In the genomic region with DNA sequence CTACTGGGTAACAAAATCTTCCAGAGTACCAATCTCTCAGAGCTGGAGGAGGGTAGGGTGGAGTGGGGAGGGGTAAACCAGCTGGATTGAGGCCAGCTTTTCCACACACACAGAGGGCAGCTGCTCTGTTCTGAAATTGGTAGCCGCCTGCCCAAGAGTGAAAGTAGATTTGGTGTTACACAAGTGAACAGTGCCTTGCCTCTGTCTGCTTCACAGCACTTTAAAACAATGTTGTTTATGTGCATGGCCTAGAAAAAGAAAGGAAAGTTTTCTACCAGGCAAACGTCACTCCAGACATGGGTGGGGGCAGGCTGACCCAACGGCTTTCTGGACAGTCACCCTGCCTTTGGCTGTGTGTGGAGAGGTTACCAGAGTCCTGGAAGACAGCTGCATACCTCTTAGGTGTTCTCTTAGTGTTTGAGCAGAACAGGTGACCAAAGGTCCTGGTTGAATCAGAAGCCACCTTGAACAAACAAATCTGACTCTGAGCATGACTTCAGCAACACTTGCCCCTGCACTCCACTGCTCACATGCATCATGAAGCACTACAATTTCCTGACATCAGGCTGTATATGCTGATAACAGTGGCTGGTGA, we compare ENCODE assay signal across 10 mouse cellular contexts. TPM values are rescaled to one million over a fixed set of nuclear protein-coding genes. Genes with fewer than 3 reads are reported as not detected.
A peak's percentile ranks its signal among the peaks of the same experiment; 100 is the strongest.
DNase-seq lines count a peak whose midpoint lies in the region; ATAC-seq and TF ChIP-seq lines count a peak whose summit lies in the region.
"Had no signal": no experiment of that assay in that cellular context is flagged by ENCODE, and none has a peak within 500 bp of the region (broad histone marks: within the 10 kb centered on the region; RNA-seq: fewer than 3 reads in every experiment).

No protein-coding gene starts in this region.

- 0 out of 2 replicates have a peak, but pooled peaks cover 4% of the 10 kb centered on the region for H3K4me1 ChIP-seq in hindbrain, embryonic 15.5 days (replicated peaks)
- 0 out of 2 replicates have a peak, but pooled peaks cover 3% of the 10 kb centered on the region for H3K4me1 ChIP-seq in hindbrain, embryonic 12.5 days
- 0 out of 2 replicates have a peak, but pooled peaks cover 3% of the 10 kb centered on the region for H3K4me1 ChIP-seq in intestine, postnatal 0 days (replicated peaks; ENCODE audit: control insufficient read depth, insufficient read depth, low read length)

- no peaks in the 10 kb centered on the region for H3K9me3 ChIP-seq in hindbrain, embryonic 15.5 days
- no peaks in the 10 kb centered on the region for H3K9me3 ChIP-seq in hindbrain, embryonic 12.5 days (replicated peaks)
- H3K9me3 ChIP-seq in intestine, postnatal 0 days (ENCODE audit: control insufficient read depth) = no peaks in the 10 kb centered on the region
- H3K9me3 ChIP-seq: heart, embryonic 15.5 days had no signal

- 60% methylated on average over 3 of the region's 3 CpGs for WGBS in hindbrain, embryonic 15.5 days
- WGBS in hindbrain, embryonic 12.5 days = 65% methylated on average over 3 of the region's 3 CpGs
- WGBS in intestine, postnatal 0 days = 25% methylated on average over 3 of the region's 3 CpGs

- H3K4me2 ChIP-seq in hindbrain, embryonic 15.5 days = no peak overlapping the region
- H3K4me2 ChIP-seq in hindbrain, embryonic 12.5 days (replicated peaks) = no peak overlapping the region
- peak overlapping the region; percentile 30; the same call in 1 of the 2 replicates for H3K4me2 ChIP-seq in intestine, postnatal 0 days (replicated peaks; ENCODE audit: low read depth)
- H3K4me2 ChIP-seq: heart, embryonic 15.5 days had no signal

- POLR2A ChIA-PET in Patski (lab: Charles Lee) = no interaction called here

- CTCF ChIA-PET in Patski (lab: Charles Lee) = interaction anchor here (1.1 to 1.2 kb wide), 5 partner anchors 22 to 245 kb away, joined by 3 to 4 read pairs (median 3); no protein-coding TSS in a partner anchor

- in situ Hi-C loops in Patski (cut with MboI; ENCODE audit: low pct_unique_long_range_greater_than_20kb) = no loop called here

- H3K27me3 ChIP-seq in hindbrain, embryonic 15.5 days = no peaks in the 10 kb centered on the region
- H3K27me3 ChIP-seq in hindbrain, embryonic 12.5 days = no peaks in the 10 kb centered on the region
- no peaks in the 10 kb centered on the region for H3K27me3 ChIP-seq in Patski
- H3K27me3 ChIP-seq in intestine, postnatal 0 days (replicated peaks; ENCODE audit: control insufficient read depth, insufficient read depth, low read length) = no peaks in the 10 kb centered on the region
- H3K27me3 ChIP-seq: heart, embryonic 15.5 days had no signal

- no peaks in the 10 kb centered on the region for H3K36me3 ChIP-seq in hindbrain, embryonic 15.5 days
- no peaks in the 10 kb centered on the region for H3K36me3 ChIP-seq in hindbrain, embryonic 12.5 days
- H3K36me3 ChIP-seq in intestine, postnatal 0 days (ENCODE audit: control insufficient read depth, insufficient read depth) = no peaks in the 10 kb centered on the region
- H3K36me3 ChIP-seq: heart, embryonic 15.5 days had no signal

- H3K4me3 ChIP-seq in hindbrain, embryonic 15.5 days = no peak overlapping the region
- no peak overlapping the region for H3K4me3 ChIP-seq in hindbrain, embryonic 12.5 days
- no peak overlapping the region for H3K4me3 ChIP-seq in intestine, postnatal 0 days (ENCODE audit: low read depth, low read length)
- H3K4me3 ChIP-seq: heart, embryonic 15.5 days had no signal

- no peak for DNase-seq in Patski (ENCODE audit: low read depth, low spot score)
- DNase-seq in lung, postnatal 4 days = peak; percentile 19 to 33
- no peak for DNase-seq in embryo, embryonic 9.5 days (ENCODE audit: extremely low spot score)
- no peak for DNase-seq in c-Kit-positive CD71-positive TER-119-positive erythroid progenitor cells, embryonic 14.5 days (ENCODE audit: low spot score)
- DNase-seq: cerebellum, adult 11 months had no signal

- H3K9ac ChIP-seq in hindbrain, embryonic 15.5 days = no peak overlapping the region
- H3K9ac ChIP-seq in hindbrain, embryonic 12.5 days = no peak overlapping the region
- no peak overlapping the region for H3K9ac ChIP-seq in intestine, postnatal 0 days (ENCODE audit: low read depth, low read length)
- H3K9ac ChIP-seq: heart, embryonic 15.5 days had no signal

- H3K27ac ChIP-seq in hindbrain, embryonic 15.5 days (replicated peaks) = no peak overlapping the region
- no peak overlapping the region for H3K27ac ChIP-seq in hindbrain, embryonic 12.5 days
- no peak overlapping the region for H3K27ac ChIP-seq in intestine, postnatal 0 days (ENCODE audit: low read depth, low read length)
- H3K27ac ChIP-seq: heart, embryonic 15.5 days had no signal

- ATAC-seq in hindbrain, embryonic 15.5 days (ENCODE audit: low FRiP score, low read depth) = peak; percentile 66; the same call in 1 of the 2 replicates
- no peak; the same call in 1 of the 2 replicates for ATAC-seq in hindbrain, embryonic 12.5 days (ENCODE audit: low FRiP score)
- peak; percentile 17 for ATAC-seq in Patski
- peak; percentile 80 for ATAC-seq in intestine, postnatal 0 days
- ATAC-seq in cerebellum, adult (ENCODE audit: insufficient number of reproducible peaks, low FRiP score, low TSS enrichment) = no peak

- TF ChIP-seq CTCF in Patski (IDR thresholded peaks at IDR 0.05) = no peak
- TF ChIP-seq CTCF in intestine, postnatal 0 days (IDR thresholded peaks at IDR 0.05; ENCODE audit: low read depth) = no peak

RNA-seq across cellular contexts. Expression of gene Egfr, which starts 17.8 kb away (rescaled TPM):
- polyA plus RNA-seq in hindbrain, embryonic 15.5 days (2015; fragmentation: Nextera tagmentation; extraction: Ambion mirVana) = 6.8 and 7.3 TPM in 2 replicates
- 6.7 and 8.1 TPM in 2 replicates for polyA plus RNA-seq in hindbrain, embryonic 12.5 days (2016; fragmentation: Nextera tagmentation; extraction: Ambion mirVana)
- polyA plus RNA-seq in Patski (2021) = 30.7 TPM
- polyA plus RNA-seq in intestine, postnatal 0 days (2015; fragmentation: Nextera tagmentation; extraction: Ambion mirVana) = 5.0 and 7.0 TPM in 2 replicates

Comparison
In these comparisons a context has a peak if more than half of its experiments do, and no peak if none do; other contexts are left out.
1. ATAC-seq: peak in hindbrain, embryonic 15.5 days (single experiment), Patski (single experiment) and intestine, postnatal 0 days (single experiment); none in hindbrain, embryonic 12.5 days (single experiment) and cerebellum, adult (single experiment).
2. DNase-seq: peak in lung, postnatal 4 days (2 of 2); none in Patski (single experiment), embryo, embryonic 9.5 days (single experiment) and c-Kit-positive CD71-positive TER-119-positive erythroid progenitor cells, embryonic 14.5 days (single experiment).